8 mouse cellular contexts compared by ENCODE assay signal in the genomic region with DNA sequence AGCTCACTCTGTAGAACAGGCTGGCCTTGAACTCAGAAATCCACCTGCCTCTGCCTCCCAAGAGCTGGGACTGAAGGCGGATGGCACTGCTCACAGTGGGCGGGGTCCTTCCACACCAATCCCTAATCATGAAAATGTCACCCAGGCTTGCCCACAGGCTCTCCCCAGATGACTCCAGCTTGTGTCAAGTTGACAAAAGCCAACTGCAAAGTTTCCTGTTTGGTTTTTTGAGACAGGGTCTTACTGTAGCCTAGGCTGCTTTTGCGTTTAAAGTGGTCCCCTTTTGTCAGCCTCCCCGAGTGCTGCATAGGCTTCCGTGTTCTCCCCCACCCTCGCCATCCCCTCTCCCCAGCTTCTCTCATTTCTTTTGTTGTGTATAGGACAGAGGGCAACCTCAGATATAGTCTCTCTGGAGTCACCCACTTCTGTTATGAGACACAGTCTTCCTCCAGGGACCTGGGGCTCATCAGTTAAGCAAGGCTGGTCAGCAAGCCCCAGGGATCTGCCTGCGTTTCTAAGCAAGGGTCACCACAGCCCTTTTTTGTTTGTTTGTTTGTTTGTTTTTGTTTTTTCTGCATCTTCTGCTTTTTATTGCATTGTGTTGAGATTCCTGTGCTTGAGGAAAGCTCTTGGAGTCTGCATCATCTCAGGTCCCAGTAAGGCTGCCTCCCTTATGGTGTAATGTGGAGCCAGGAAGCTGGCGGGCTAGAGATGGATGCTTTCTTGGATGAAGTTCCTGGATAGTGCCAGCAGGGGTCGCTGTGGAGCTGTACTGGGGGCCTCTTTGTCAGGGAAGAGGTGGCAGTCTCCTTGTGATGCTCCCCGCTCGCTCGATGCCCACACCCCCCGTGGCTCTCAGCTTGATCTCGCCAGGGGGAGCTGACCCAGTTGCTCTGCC. TPM values are rescaled to one million over a fixed set of nuclear protein-coding genes. Genes with fewer than 3 reads are reported as not detected.
DNase-seq lines count a peak whose midpoint lies in the region; ATAC-seq lines count a peak whose summit lies in the region.

No protein-coding gene starts in this region.

- no peaks in the 10 kb centered on the region for H3K36me3 ChIP-seq in intestine, embryonic 14.5 days (ENCODE audit: control insufficient read depth, insufficient read depth, low read length)
- no peaks in the 10 kb centered on the region for H3K36me3 ChIP-seq in midbrain, embryonic 11.5 days (ENCODE audit: control insufficient read depth, insufficient read depth, low read length)

- no peak overlapping the region for H3K27ac ChIP-seq in intestine, embryonic 14.5 days (ENCODE audit: low read depth)
- no peak overlapping the region for H3K27ac ChIP-seq in midbrain, embryonic 11.5 days (ENCODE audit: low read depth, low read length)

- no peaks in the 10 kb centered on the region for H3K27me3 ChIP-seq in intestine, embryonic 14.5 days (replicated peaks; ENCODE audit: control insufficient read depth, insufficient read depth, low read length)
- H3K27me3 ChIP-seq in midbrain, embryonic 11.5 days (ENCODE audit: control insufficient read depth, insufficient read depth, low read length): peaks cover 2% of the 10 kb centered on the region; the same call in 1 of the 2 replicates

- intact Hi-C loops in left cerebral cortex, postnatal 14 days (cut with DNase I): loop anchor here (1.0 to 5.0 kb wide), 2 partner anchors 165 to 414 kb away; no protein-coding TSS in a partner anchor

- ATAC-seq in intestine, embryonic 14.5 days (replicated peaks; ENCODE audit: low FRiP score, low TSS enrichment, low read depth): peak; percentile 56; the same call in 1 of the 2 replicates
- ATAC-seq in midbrain, embryonic 11.5 days (ENCODE audit: low FRiP score): peak; percentile 72

- WGBS in intestine, embryonic 14.5 days: 34% methylated on average over 14 of the region's 14 CpGs
- 37% methylated on average over 14 of the region's 14 CpGs for WGBS in midbrain, embryonic 11.5 days

- peaks cover 22% of the 10 kb centered on the region for H3K4me1 ChIP-seq in intestine, embryonic 14.5 days (replicated peaks; ENCODE audit: control insufficient read depth, insufficient read depth, low read length)
- H3K4me1 ChIP-seq in midbrain, embryonic 11.5 days (ENCODE audit: control insufficient read depth, insufficient read depth, low read length): peaks cover 11% of the 10 kb centered on the region

- no peak overlapping the region for H3K4me3 ChIP-seq in intestine, embryonic 14.5 days (ENCODE audit: low read depth, low read length)
- peak overlapping the region; percentile 13; the same call in 1 of the 2 replicates for H3K4me3 ChIP-seq in midbrain, embryonic 11.5 days (ENCODE audit: low read depth, low read length)

- peak overlapping the region; percentile 39 for H3K4me2 ChIP-seq in intestine, embryonic 14.5 days (ENCODE audit: low read length)
- H3K4me2 ChIP-seq in midbrain, embryonic 11.5 days: peak overlapping the region; percentile 50

- no peaks in the 10 kb centered on the region for H3K9me3 ChIP-seq in intestine, embryonic 14.5 days (ENCODE audit: control insufficient read depth, low read length)
- H3K9me3 ChIP-seq in midbrain, embryonic 11.5 days (ENCODE audit: control insufficient read depth, low read length): no peaks in the 10 kb centered on the region

- DNase-seq in adrenal gland, adult 8-10 months: peak; percentile 82
- DNase-seq in embryo, embryonic 11 days: peak; percentile 89
- DNase-seq in gastrocnemius, postnatal 25 days: peak; percentile 80
- DNase-seq in intestine, embryonic 14.5 days (ENCODE audit: low spot score): peak; percentile 97
- peak; percentile 81 to 91 for DNase-seq in left cerebral cortex, postnatal 14 days (ENCODE audit: low spot score in 2 of 2)
- peak; percentile 99 for DNase-seq in midbrain, embryonic 11.5 days (ENCODE audit: low spot score, missing footprints)
- peak; percentile 51 to 67 for DNase-seq in right cerebral cortex, postnatal 36 days (ENCODE audit: low spot score in 2 of 2)
- DNase-seq in urinary bladder, postnatal 4 days (ENCODE audit: low spot score in 2 of 2): peak; percentile 85 to 93

- no peak overlapping the region for H3K9ac ChIP-seq in intestine, embryonic 14.5 days (ENCODE audit: low read length)
- H3K9ac ChIP-seq in midbrain, embryonic 11.5 days (ENCODE audit: low read length): peak overlapping the region; percentile 60

RNA-seq across cellular contexts. Expression of a gene that starts 10.4 kb away (rescaled TPM):
- total RNA-seq in adrenal gland, adult 8-10 months (2022): 10 to 100 TPM; 16.6 to 27.2 (median 22.8) TPM
- total RNA-seq in gastrocnemius, postnatal 25 days (2021): under 1 TPM in 1 of 2 experiments, not detected in 1; 0.35 TPM
- 0.75 and 1.8 TPM in 2 replicates for polyA plus RNA-seq in intestine, embryonic 14.5 days (2014; fragmentation: Nextera tagmentation; extraction: Ambion mirVana)
- 1 to 10 TPM; 2.8 to 3.0 TPM for total RNA-seq in left cerebral cortex, postnatal 14 days (2021)
- polyA plus RNA-seq in midbrain, embryonic 11.5 days (2014; fragmentation: Nextera tagmentation; extraction: Ambion mirVana): 0.22 and 1.0 TPM in 2 replicates

RNA-seq across cellular contexts. Expression of a gene that starts 11.2 kb away (rescaled TPM):
- 10 to 100 TPM; 33.4 to 64.8 (median 48.2) TPM for total RNA-seq in adrenal gland, adult 8-10 months (2022)
- total RNA-seq in gastrocnemius, postnatal 25 days (2021): 10 to 100 TPM in 1 of 2 experiments, 1 to 10 TPM in 1; 7.5 to 14.7 TPM
- 14.5 and 16.4 TPM in 2 replicates for polyA plus RNA-seq in intestine, embryonic 14.5 days (2014; fragmentation: Nextera tagmentation; extraction: Ambion mirVana)
- total RNA-seq in left cerebral cortex, postnatal 14 days (2021): 10 to 100 TPM; 26.7 to 34.7 TPM
- polyA plus RNA-seq in midbrain, embryonic 11.5 days (2014; fragmentation: Nextera tagmentation; extraction: Ambion mirVana): 1.7 and 2.1 TPM in 2 replicates

RNA-seq across cellular contexts. Expression of a gene that starts 16.1 kb away (rescaled TPM):
- total RNA-seq in adrenal gland, adult 8-10 months (2022): 10 to 100 TPM; 13.3 to 20.5 (median 15.0) TPM
- 1 to 10 TPM; 6.3 to 7.5 TPM for total RNA-seq in gastrocnemius, postnatal 25 days (2021)
- polyA plus RNA-seq in intestine, embryonic 14.5 days (2014; fragmentation: Nextera tagmentation; extraction: Ambion mirVana): 5.7 and 5.9 TPM in 2 replicates
- 1 to 10 TPM; 1.5 to 1.9 TPM for total RNA-seq in left cerebral cortex, postnatal 14 days (2021)
- polyA plus RNA-seq in midbrain, embryonic 11.5 days (2014; fragmentation: Nextera tagmentation; extraction: Ambion mirVana): 1.2 and 1.3 TPM in 2 replicates

RNA-seq across cellular contexts. Expression of a gene that starts 56.7 kb away (rescaled TPM):
- not detected for total RNA-seq in adrenal gland, adult 8-10 months (2022)
- total RNA-seq in gastrocnemius, postnatal 25 days (2021): not detected
- not detected in 2 replicates for polyA plus RNA-seq in intestine, embryonic 14.5 days (2014; fragmentation: Nextera tagmentation; extraction: Ambion mirVana)
- total RNA-seq in left cerebral cortex, postnatal 14 days (2021): under 1 TPM; 0.34 to 0.35 TPM
- polyA plus RNA-seq in midbrain, embryonic 11.5 days (2014; fragmentation: Nextera tagmentation; extraction: Ambion mirVana): not detected in 2 replicates

Comparison
In these comparisons a context has a peak if more than half of its experiments do, and no peak if none do; other contexts are left out.
1. RNA of a gene that starts 10.4 kb away (total RNA-seq): 16.6 to 27.2 TPM in adrenal gland, adult 8-10 months; 2.8 to 3.0 TPM in left cerebral cortex, postnatal 14 days and 0.35 TPM in gastrocnemius, postnatal 25 days; every median in the first group is over 4 times any median in the second.
2. Peak in every context shown above with its lines, with median percentiles within 50 percentile points of each other: DNase-seq.